Mouse (Mus musculus) colon, adult 2 months (tissue): ENCODE data around the gene Mat2b. TPM values are rescaled to one million over a fixed set of nuclear protein-coding genes. Genes with fewer than 3 reads are reported as not detected.

ENCODE experiments used
- polyA plus RNA-seq: library from polyadenylated mRNA; depleted of rRNA; stranded (reverse); fragments of >200 nt; gene quantifications from 2 replicates; pipeline ENCODE4 v1.2.3, GENCODE M21; 2012; rRNA removed

Gene Mat2b
- polyA plus RNA-seq, result 32.9 and 36.6 TPM in 2 replicates

DNA sequence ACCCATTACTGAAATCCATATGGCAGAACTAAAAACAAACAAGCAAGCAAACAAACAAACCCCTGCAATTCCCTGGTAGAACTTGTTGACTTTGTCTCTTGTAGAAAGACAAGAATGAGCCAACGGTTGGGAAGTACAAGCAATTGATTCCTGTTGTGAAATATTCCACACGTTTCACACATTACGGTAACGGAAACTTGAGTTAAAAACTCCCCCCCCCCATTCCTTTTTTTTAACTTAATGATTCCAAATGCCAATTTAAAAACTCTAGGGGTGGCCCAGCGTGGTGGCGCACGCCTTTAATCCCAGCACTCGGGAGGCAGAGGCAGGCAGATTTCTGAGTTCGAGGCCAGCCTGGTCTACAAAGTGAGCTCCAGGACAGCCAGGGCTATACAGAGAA is at the start of gene Mat2b:
TSS of gene Mat2b (minus strand) at position 101 of the 400 bp plus-strand sequence.

DNA sequence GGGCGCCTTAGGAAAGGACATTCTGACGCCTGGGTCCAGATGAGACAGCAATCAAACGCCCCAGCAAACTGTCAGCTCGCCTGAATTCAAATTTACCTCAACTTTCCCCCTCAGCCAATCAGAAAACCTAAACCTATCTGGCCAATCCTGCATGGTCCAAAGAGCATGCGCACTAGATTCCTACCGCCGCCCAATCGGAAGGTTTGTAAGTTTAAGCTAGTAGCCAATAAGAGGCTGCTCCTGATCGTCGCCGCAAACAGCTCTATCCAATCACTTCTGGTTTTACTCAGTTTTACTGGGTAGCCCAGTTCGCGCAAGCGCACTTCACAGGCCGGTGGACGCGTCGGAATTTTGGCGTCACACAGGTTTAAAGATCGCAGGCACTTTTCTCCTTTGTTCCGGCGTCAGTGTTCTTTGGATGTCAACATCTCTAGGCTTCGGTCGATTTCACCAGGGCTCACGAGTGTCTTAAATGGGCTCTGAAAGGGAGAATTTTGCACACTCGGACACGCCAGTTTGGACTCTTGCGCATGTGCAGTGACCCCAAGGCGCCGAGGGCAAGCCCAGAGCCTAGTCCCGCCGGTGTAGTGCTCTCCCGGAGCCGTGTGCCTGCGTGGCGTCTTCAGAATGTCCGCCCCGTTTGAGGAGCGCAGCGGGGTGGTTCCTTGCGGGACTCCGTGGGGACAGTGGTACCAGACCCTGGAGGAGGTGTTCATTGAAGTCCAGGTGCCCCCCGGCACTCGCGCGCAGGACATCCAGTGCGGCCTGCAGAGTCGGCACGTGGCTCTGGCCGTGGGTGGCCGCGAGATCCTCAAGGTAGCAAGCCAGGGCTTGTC is 38.6 kb upstream of the Mat2b start, which contains the start of the genes Hmmr and Nudcd2:
TSS of gene Hmmr (minus strand) at position 84 of the 836 bp plus-strand sequence.
TSS of gene Nudcd2 (plus strand) at position 329 of the 836 bp plus-strand sequence.

Other genes with a start within 250 kb of the Mat2b start
- 2.2 and 2.5 TPM in 2 replicates for gene Hmmr, start 38.2 kb upstream of the Mat2b start, polyA plus RNA-seq
- gene Nudcd2, start 38.5 kb upstream of the Mat2b start, polyA plus RNA-seq, result 16.0 and 16.8 TPM in 2 replicates
- gene Ccng1, start 60.1 kb upstream of the Mat2b start, polyA plus RNA-seq, result 11.6 and 12.5 TPM in 2 replicates